Mouse (Mus musculus) embryonic facial prominence, embryonic 11.5 days (tissue): ENCODE results near the gene Otog. TPM values are rescaled to one million over a fixed set of nuclear protein-coding genes. Genes with fewer than 3 reads are reported as not detected.

Source experiments
- ATAC-seq: fragments of 200-750 bp; cut with Nextera tagmentation; replicated peaks from 2 replicates; pipeline ENCODE4 v1.8.0; 2017; ENCODE audit warnings: low read depth; ENCODE audit not compliant: insufficient number of reproducible peaks, low FRiP score, low TSS enrichment
- DNase-seq: peaks from one replicate; pipeline ENCODE4 v3.0.0-alpha.2; 2015; ENCODE audit warnings: low spot score
- H3K27ac ChIP-seq: fragments of 300-500 bp; sonication (generic); replicated peaks from 2 replicates; pipeline ENCODE4 v1.5.1; 2014; ENCODE audit warnings: mild to moderate bottlenecking, low read depth, low read length, control low read depth
- H3K27me3 ChIP-seq: fragments of 300-500 bp; sonication (generic); 2 replicates; pipeline ENCODE4 v1.6.1; 2014; ENCODE audit warnings: mild to moderate bottlenecking, low read length, moderate library complexity, mixed read lengths; ENCODE audit not compliant: control insufficient read depth, insufficient read depth
- H3K36me3 ChIP-seq: fragments of 300-500 bp; sonication (generic); replicated peaks from 2 replicates; pipeline ENCODE4 v1.6.1; 2014; ENCODE audit warnings: low read depth, mild to moderate bottlenecking, low read length, moderate library complexity, mixed read lengths; ENCODE audit not compliant: control insufficient read depth, insufficient read depth
- H3K4me1 ChIP-seq: fragments of 300-500 bp; sonication (generic); 2 replicates; pipeline ENCODE4 v1.6.1; 2014; ENCODE audit warnings: low read length, mixed read lengths; ENCODE audit not compliant: control insufficient read depth, insufficient read depth
- H3K4me2 ChIP-seq: fragments of 300-500 bp; sonication (generic); 2 replicates; pipeline ENCODE4 v1.6.1; 2014; ENCODE audit warnings: low read depth, mild to moderate bottlenecking, control low read depth, low read length, moderate library complexity
- H3K4me3 ChIP-seq: fragments of 300-500 bp; sonication (generic); 2 replicates; pipeline ENCODE4 v1.5.1; 2014; ENCODE audit warnings: low read depth, low read length, control low read depth
- H3K9ac ChIP-seq: fragments of 300-500 bp; sonication (generic); replicated peaks from 2 replicates; pipeline ENCODE4 v1.6.1; 2014; ENCODE audit warnings: mild to moderate bottlenecking, control low read depth, low read length
- H3K9me3 ChIP-seq: fragments of 300-500 bp; sonication (generic); replicated peaks from 2 replicates; pipeline ENCODE4 v1.6.1; 2016; ENCODE audit warnings: mild to moderate bottlenecking, low read length, inconsistent platforms, mixed read lengths; ENCODE audit not compliant: control insufficient read depth
- WGBS: fragments of 180-500 bp; shearing (Covaris S2); extraction: QIAGEN DNeasy Blood & Tissue Kit; methylation state at CpG from one replicate; pipeline ENCODE4 v1.1.7; 2014; 5-methylcytosine and 5-hydroxymethylcytosine counted together
- polyA plus RNA-seq: library from polyadenylated mRNA; unstranded; fragments of >200 nt; fragmentation: Nextera tagmentation; extraction: Ambion mirVana; gene quantifications from 2 replicates; pipeline ENCODE4 v1.2.1, GENCODE M21; 2014

Gene Otog
- polyA plus RNA-seq, 1 experiment from 2014 or later, result 0.21 TPM

DNA sequence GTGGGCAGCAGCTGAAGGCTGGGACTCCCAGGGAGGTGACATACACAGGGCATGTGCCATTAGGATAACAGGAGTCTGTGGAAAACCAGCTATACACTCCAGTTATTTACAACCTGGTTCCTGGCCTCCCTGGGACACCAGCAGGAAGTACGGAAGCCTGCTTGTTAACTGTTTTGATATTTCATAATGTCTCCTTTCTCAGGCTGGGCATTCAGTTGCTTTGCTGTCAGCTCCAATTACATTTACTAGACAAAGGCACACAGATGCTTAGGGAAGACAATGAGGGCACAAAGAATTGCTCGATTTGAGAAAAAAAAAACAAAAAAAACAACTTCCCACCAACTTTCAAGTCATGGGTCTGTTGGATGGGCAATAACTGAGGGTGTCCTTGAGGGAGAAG, 24.3 kb upstream of the Otog start:
- DNase-seq (no peak), ATAC-seq (no peak)
- no peak overlapping the region for H3K9ac ChIP-seq
- no peak overlapping the region for H3K27ac ChIP-seq
- no peak overlapping the region for H3K4me2 ChIP-seq
- H3K4me1 ChIP-seq, result no peaks in the 10 kb centered on the region
- H3K36me3 ChIP-seq, result no peaks in the 10 kb centered on the region
- no peaks in the 10 kb centered on the region for H3K27me3 ChIP-seq
- WGBS, result 49% methylated on average over 2 of the region's 2 CpGs
- H3K9me3 ChIP-seq, result no peaks in the 10 kb centered on the region
- no peak overlapping the region for H3K4me3 ChIP-seq

DNA sequence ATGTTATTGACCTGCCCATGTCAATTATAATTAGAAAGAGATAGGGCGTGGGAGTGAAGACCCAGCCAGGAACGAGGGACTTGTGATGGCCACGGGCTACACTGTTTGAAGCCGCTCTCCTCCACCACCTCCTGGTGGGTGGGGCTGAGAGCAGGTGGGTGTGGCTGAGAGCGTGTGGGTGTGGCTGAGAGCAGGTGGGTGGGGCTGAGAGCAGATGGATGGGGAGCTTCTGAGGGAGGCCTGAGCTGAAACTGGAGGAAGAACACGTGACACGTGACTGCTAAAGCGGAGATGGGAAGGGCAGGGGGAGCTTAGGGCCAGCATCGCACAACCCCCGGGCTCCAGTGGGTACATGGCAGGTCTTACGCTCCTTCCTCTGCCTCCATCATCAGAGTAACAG, 22.4 kb upstream of the Otog start:
- Histone ChIP-seq H3K27me3 (no peaks in the 10 kb centered on the region), H3K9me3 (no peaks in the 10 kb centered on the region), H3K36me3 (no peaks in the 10 kb centered on the region), H3K4me2 (no peak overlapping the region), H3K9ac (no peak overlapping the region), H3K27ac (no peak overlapping the region), H3K4me1 (no peaks in the 10 kb centered on the region), H3K4me3 (no peak overlapping the region)
- ATAC-seq, result peak; percentile 46; the same call in 1 of the 2 replicates
- 8% methylated on average over 11 of the region's 11 CpGs for WGBS
- peak; percentile 36 for DNase-seq

DNA sequence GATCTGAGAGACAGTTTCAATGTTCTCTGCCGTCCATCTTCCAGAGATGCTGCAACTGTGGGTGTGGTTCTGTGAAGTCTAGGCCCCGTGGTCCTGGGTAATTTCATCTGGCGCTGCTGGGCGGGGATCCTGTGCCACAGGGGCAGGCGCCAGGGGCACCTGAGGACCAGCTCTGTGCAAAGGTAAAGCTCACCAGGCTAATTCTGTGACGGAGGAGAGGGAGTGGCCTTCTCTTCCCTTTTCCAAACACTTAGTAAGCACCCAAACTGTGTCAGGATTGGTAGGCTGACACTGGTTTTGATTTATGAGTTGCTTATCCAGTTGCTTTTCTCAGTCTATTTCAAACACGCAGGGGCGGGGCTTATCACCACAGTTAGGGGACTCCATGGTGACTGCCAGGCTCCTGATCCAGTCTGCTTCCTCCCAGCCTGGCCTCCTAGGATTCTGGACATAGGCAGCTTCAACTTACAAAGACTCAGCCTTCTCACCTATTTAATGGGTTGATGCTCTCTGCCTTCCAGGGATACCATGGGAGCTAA, 20.1 kb upstream of the Otog start:
- no peak overlapping the region for H3K4me3 ChIP-seq

DNA sequence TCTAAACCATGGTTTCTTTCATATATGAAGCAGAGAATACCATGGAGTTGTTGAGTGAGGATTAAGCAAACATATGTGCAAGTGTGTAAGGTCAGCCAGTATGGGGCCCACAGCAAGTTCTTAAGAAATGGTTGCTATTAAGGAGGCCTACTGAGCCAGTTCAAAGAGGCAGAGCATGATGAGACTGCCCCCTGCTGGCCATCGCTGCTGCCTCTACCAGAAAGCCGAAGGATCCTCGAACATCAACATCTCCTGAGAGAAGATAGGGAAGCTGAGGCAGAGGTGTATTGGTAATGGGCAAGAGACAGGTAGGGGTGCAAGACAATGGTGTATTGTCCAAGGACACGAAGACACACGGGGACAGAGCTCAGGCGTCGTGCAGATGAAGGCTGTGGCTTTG, 14.5 kb upstream of the Otog start:
- H3K9me3 ChIP-seq, result no peaks in the 10 kb centered on the region
- no peak overlapping the region for H3K9ac ChIP-seq
- no peaks in the 10 kb centered on the region for H3K36me3 ChIP-seq
- DNase-seq, result peak; percentile 72
- H3K27ac ChIP-seq, result no peak overlapping the region
- H3K4me3 ChIP-seq, result no peak overlapping the region
- ATAC-seq, result no peak
- H3K4me1 ChIP-seq, result no peaks in the 10 kb centered on the region
- no peaks in the 10 kb centered on the region for H3K27me3 ChIP-seq
- H3K4me2 ChIP-seq, result no peak overlapping the region
- WGBS, result 24% methylated on average over 7 of the region's 7 CpGs

More for the DNA sequence above, 20.1 kb upstream of the Otog start:
- ATAC-seq (no peak), DNase-seq (no peak)
- no peaks in the 10 kb centered on the region for H3K36me3 ChIP-seq
- WGBS, result 71% methylated on average over 8 of the region's 8 CpGs
- no peak overlapping the region for H3K27ac ChIP-seq
- no peaks in the 10 kb centered on the region for H3K4me1 ChIP-seq
- no peaks in the 10 kb centered on the region for H3K27me3 ChIP-seq
- no peaks in the 10 kb centered on the region for H3K9me3 ChIP-seq
- no peak overlapping the region for H3K4me2 ChIP-seq
- H3K9ac ChIP-seq, result no peak overlapping the region

DNA sequence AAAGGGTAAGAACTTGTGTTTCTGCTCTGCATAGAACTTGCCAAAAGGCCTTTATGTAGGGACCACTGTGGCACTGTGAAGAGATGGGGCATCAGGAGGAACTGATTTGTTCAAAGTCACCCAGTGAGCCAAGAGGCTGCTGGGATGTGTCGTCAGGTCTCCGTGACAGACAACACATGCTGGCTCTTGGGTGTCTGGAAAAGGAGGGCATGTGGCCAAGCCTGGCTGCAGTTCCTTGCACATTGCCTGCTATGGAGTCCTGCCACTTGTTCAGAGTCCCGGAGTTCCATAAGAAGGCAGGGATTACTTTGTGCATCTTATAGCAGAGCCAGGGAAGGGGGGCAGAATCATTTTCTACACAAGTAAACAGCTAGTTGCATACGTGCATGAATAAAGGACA, 13.9 kb upstream of the Otog start:
- Histone ChIP-seq H3K27me3 (no peaks in the 10 kb centered on the region), H3K36me3 (no peaks in the 10 kb centered on the region), H3K4me2 (no peak overlapping the region), H3K27ac (no peak overlapping the region), H3K4me3 (no peak overlapping the region), H3K9ac (no peak overlapping the region), H3K4me1 (no peaks in the 10 kb centered on the region), H3K9me3 (no peaks in the 10 kb centered on the region)
- WGBS, result 71% methylated on average over 4 of the region's 4 CpGs
- ATAC-seq (no peak), DNase-seq (no peak)

DNA sequence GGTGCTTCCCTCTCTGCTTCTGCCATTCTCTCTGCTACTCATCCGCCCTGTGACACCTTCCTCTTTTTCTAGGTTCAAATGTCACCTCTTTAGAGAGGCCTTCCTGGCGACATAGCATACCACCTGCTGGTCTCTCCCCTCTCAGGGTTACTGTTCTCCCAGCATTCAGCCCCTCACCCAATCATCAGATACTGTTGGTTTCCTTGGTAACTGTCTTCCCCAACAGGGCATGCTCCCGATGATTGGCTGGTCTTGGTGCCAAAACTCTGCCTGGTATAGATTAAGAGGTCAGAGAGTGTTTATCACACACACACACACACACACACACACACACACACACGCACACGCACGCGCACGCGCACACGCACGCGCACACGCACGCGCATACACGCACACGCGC, 4.8 kb upstream of the Otog start:
- H3K27me3 ChIP-seq, result no peaks in the 10 kb centered on the region
- ATAC-seq (no peak), DNase-seq (peak; percentile 26)
- H3K4me2 ChIP-seq, result no peak overlapping the region
- peaks cover 2% of the 10 kb centered on the region; the same call in 1 of the 2 replicates for H3K4me1 ChIP-seq
- no peaks in the 10 kb centered on the region for H3K9me3 ChIP-seq
- WGBS, result 70% methylated on average over 18 of the region's 18 CpGs
- no peak overlapping the region for H3K27ac ChIP-seq
- no peaks in the 10 kb centered on the region for H3K36me3 ChIP-seq
- no peak overlapping the region for H3K4me3 ChIP-seq
- no peak overlapping the region for H3K9ac ChIP-seq

DNA sequence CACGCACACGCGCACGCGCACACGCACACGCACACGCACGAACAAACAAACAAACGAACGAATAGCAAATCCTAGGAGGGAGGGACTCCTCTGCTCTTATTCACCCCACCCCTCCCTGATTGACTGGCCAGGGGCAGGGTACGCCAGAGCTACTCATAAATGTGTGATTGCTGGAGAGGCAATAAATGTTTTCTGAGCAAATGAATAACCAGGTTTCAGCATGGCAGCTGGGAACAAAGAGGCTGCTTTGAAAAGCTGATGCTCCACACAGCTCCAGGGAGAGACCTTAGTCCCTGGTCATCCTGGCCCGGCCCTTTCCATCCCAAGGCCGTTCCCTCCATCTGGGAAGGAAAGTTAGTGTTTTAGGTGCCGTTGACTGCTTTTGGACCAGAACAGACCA, 4.4 kb upstream of the Otog start:
- Histone ChIP-seq H3K9me3 (no peaks in the 10 kb centered on the region), H3K4me3 (no peak overlapping the region), H3K4me2 (no peak overlapping the region), H3K4me1 (peaks cover 2% of the 10 kb centered on the region; the same call in 1 of the 2 replicates), H3K27me3 (no peaks in the 10 kb centered on the region), H3K27ac (no peak overlapping the region), H3K36me3 (no peaks in the 10 kb centered on the region), H3K9ac (no peak overlapping the region)
- ATAC-seq (no peak), DNase-seq (no peak)
- WGBS, result 85% methylated on average over 15 of the region's 15 CpGs

DNA sequence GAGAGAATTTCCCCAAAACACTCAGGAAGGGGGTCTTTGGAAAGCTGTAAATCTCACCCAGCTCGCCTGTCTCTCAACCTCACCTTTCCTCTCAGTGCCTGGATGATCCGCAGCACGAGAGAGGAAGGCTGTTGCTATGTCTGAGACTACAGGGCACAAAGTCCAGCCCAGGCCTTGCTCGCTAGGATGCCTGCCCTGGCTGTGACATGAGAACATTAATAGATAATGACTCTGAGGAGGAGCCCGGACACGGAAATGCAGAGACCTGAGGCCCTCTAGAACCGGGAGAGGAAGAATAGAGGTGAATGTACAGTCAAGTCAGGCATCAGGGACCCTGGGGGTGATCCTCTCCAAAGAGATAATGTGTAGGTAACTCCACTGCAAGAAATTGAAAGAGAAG, 3.6 kb upstream of the Otog start:
- H3K4me3 ChIP-seq, result no peak overlapping the region
- H3K9ac ChIP-seq, result no peak overlapping the region
- no peaks in the 10 kb centered on the region for H3K36me3 ChIP-seq
- DNase-seq (no peak), ATAC-seq (no peak)
- H3K27me3 ChIP-seq, result no peaks in the 10 kb centered on the region
- no peaks in the 10 kb centered on the region for H3K9me3 ChIP-seq
- peaks cover 2% of the 10 kb centered on the region; the same call in 1 of the 2 replicates for H3K4me1 ChIP-seq
- no peak overlapping the region; the same call in 1 of the 2 replicates for H3K27ac ChIP-seq
- 54% methylated on average over 7 of the region's 7 CpGs for WGBS
- no peak overlapping the region for H3K4me2 ChIP-seq
